Mouse (Mus musculus) gastrocnemius, postnatal 14 days (tissue): ENCODE measurements around the gene Rbms3. TPM values are rescaled to one million over a fixed set of nuclear protein-coding genes. Genes with fewer than 3 reads are reported as not detected.

Source experiments
- DNase-seq: peaks from one replicate; pipeline ENCODE4 v3.0.0; 2021; ENCODE audit warnings: mixed read lengths
- intact Hi-C: fragments of 180-260 bp; cut with DNase I; formaldehyde crosslinking; loops from one replicate; pipeline ENCODE4 v1.15.1; 2025; ENCODE audit warnings: low total_unique reads
- total RNA-seq, 2 experiments: library from RNA; stranded (reverse); gene quantifications; 2 replicates each; pipeline ENCODE4 v1.2.3; 2021

Gene Rbms3
- total RNA-seq, 2 experiments from 2014 or later: 14.3 to 17.7 TPM

DNA sequence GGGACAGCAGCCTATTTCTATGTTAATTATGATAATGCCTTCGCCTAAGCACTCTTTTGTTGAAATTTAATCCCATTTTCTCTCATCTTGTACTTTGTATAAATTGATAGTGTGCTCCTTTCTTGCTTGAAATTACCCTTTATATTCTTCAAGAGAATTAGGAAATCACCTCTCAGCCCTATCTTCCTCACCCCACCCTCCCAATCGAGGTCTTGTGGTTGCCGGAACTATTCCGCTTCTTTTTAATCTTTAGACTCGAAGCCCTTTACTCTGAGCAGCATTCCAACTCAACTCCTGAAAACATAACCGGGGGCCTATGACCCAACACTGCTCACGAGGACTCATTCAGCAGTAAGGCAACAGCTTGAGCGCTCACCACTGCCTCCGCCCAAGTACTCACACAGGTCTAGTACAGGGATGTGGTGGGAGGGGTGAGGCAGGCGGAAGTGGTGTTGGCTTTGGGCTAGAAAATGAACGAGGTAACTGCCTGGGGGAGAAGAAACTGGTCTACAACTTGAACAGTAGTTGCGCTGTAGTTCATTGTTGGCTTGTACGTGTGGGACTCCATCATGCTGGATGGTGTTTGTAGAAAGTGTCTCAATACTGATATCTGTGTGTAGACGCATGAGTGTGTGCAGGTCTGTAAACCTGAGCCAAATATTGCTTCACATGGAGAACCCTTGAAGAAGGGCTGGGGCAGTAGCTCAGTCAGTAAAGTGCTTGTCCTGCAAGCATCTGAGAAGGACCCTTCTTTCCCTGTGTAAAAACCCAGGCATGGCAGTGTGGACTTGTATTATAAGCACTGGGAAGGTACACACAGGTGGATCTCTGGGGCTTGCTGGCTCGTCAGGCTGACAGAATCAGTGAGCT is 331.8 kb downstream of the Rbms3 start:
- intact Hi-C loops: no loop called here
- DNase-seq: no peak

DNA sequence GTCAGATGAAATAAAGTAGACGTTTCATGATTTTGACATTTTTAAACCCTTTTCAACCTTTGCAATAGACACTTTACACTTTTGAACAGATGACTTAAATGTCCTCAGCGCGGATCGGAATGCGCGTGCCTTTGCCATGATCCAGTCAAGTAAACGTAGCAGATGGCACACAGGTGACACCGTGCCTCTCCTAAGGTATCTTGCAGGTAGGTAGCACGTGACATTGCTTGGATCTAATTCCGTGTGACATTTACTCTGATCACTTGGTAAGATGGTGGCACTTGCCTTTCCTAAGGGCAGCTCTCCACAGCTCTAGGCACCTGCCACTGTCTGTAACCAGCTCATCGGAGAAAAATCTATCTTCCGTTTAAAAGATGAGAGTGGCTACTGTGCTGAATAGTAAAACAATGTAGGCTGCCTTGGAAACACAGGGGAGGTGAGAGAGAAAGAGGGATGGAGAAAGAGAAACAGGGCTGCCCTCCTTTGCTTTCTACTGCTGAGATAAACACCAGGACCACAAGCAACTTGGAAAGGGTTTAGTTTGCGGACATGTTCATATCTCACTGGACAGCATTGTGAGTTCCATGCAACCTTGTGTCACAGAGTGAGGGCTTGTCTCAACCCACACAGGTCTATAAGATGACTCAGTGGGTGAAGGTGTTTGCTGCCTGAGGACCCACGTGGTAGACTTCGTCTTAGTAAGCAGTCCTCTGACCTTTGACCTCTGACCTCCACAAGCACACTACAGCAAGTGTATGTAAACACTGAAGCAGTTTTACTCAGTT is 338.5 kb downstream of the Rbms3 start:
- intact Hi-C loops: no loop called here
- DNase-seq: no peak

DNA sequence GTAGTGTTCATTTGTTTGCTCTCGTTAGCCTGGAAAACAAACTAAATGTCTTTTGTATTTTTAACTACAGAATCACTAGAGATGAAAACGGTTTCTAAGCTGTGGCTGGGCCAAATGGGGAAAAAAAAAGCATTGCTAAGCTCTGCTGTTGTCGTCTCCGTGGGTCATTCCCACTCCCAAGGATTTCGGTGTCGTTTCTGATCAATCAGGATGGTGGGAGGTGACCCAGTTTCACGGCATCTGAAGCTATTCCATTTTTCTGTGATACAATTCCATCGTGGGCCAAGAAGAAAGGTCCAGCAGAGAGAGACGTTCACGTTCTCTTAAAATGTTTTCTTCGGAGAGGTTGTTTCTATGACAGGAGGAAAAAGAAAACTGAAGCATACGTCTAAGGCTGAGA is 354.9 kb downstream of the Rbms3 start:
- no peak for DNase-seq
- intact Hi-C loops: no loop called here

DNA sequence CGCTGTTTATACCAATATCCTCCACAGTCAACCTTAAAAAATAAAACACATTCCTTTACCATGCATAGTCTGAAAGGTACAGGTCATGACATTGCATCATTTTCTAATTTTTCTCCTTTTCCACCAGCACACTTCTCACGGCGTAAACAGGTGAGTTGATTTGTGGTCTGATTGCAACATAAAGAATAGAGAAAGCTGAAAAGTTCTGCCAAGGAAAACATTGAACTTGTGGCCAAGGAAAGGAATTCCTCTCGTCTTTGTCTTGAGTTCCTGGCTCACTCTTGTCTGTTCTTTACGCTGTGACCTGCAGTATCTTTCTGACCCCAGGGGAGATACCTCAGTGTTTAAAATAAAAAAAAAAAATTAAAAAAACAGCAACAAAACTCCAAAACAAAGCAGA is 370.1 kb downstream of the Rbms3 start:
- DNase-seq: no peak
- intact Hi-C loops: no loop called here

DNA sequence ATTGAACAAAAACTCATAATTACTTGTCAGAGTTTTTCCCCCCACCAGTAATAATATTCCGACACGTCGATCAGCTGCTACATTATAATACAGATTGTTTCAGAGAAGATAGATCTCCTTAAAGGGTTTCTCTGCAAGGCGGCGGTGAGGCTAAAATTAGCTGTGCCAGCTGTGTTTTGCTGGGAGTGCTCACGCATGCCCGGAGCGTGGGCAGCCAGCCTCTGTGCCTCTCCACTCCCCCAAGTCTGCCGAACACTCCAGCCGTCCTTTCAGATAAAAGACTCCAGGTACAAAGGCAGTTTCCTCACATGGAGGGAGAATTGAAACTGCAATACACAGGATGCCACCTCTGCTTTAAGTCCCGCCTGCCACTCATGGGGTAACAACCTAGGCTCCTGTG is 376.4 kb downstream of the Rbms3 start:
- peak; percentile 38 for DNase-seq
- intact Hi-C loops: no loop called here

DNA sequence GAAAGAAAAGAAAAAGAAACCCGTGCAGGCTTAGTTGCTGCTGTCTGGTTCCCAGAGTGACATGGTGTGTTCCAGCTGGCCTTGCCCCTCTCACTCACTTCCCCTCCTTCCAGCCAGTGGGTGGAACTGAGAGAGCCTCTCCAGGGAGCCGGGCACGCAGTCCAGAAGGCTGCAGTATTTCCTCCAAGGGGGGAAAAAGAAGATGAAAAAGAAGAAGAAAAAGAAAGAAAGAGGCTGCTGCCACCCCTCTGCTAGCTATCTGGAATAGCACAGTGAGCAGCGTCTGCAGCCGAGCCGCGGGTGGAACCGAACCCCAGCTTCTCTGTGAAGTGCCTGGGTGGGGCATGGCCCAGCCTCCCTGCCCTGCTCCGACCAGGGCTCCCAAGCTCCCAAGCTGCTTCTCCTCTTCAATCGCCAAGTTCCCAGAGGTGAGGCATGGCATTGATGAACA is 377.3 kb downstream of the Rbms3 start:
- intact Hi-C loops: no loop called here
- DNase-seq: peak; percentile 73

DNA sequence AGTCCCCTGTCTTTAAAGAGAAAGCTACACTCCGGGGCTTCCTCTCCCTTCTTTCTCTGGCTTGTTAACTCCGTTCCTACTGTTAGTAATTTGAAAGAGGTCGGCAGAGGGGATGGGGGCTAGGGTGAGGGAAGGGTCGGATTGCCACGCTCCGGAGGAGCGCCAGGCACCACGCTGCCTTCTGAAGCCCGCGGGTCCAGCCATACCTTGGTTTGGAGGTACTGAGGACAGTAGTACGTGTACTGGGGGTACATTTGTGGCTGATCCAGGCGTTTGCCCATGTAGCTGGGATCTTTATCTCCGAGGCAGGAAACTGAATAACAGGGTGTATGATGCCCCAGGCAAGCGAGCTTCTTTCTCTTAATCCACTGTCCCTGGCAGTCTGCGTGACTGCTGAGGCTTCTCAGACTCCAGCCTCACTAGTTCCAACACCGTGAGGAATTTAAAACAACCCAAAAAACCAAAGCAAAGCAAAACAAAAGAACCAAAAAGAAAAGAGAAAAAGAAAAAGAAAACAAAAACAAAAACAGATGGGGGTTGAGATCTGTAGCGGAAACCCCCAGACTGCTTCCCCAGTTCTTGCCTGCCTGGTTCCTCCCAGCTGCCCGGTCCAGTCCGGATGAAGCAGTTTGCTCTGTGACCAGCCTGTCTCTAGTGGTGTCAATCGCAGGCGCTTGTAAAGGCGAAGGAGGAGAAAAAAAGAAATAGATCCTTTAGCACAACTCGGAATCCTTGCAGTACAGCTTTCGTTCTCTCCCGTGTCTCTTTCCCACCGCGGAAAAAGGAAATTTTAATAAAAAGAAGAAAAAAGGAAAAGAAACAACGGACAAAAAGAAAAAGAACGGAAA is 378.0 kb downstream of the Rbms3 start:
- intact Hi-C loops: no loop called here
- peak; percentile 44 for DNase-seq

DNA sequence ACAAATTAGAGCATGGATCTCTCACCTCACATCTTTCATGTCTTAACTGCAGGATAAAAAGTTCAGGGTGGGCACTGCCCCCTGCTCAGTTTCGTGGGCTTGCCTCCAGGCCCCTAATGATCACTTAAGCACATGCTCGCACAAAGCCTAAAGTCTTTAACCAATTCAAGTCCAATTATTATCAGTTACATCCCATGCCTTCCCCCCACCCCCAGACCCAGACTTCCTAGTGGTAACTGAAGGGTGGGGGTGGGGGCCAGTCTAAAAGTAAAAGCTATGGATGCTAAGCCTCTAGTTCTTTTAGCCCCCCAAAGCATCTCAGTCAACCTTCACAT is 378.9 kb downstream of the Rbms3 start:
- intact Hi-C loops: no loop called here
- DNase-seq: no peak

DNA sequence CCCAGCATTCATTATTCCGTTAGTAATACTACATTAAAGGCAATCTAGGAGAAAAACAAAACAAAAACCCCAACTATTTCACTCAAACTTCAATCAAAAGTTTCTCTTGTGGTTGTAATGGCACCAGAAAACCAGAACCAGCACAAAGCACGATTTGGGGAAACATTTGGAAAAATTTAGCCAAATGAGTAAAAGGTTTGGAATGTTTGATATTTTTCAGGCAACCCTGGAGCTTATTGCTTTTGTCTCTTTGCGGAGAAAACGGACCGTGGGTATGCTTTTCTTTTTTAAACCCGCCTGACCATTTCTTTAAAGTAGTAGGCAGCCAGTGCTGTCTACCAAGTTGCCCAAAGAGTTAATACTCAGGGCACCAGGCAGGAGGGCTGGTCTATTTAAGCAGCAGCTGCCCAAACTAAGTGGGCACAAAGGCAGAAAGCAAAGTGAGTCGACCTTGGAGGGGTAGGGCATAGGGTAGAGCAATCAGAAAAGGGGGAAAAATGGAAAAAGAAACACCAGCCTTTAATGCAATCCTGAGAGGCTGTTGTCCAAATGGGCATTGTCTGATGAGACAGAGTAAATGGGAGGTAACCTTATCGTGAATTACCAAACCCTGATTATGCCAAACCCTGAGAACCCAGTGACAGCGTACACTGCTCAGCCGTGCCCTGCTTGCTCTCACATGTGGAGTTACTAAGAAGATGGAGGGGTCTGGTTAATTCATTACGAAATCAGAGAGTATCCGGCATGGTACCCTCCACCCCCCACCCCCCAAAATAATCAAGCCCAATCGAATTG is 379.5 kb downstream of the Rbms3 start:
- intact Hi-C loops: no loop called here
- no peak for DNase-seq

DNA sequence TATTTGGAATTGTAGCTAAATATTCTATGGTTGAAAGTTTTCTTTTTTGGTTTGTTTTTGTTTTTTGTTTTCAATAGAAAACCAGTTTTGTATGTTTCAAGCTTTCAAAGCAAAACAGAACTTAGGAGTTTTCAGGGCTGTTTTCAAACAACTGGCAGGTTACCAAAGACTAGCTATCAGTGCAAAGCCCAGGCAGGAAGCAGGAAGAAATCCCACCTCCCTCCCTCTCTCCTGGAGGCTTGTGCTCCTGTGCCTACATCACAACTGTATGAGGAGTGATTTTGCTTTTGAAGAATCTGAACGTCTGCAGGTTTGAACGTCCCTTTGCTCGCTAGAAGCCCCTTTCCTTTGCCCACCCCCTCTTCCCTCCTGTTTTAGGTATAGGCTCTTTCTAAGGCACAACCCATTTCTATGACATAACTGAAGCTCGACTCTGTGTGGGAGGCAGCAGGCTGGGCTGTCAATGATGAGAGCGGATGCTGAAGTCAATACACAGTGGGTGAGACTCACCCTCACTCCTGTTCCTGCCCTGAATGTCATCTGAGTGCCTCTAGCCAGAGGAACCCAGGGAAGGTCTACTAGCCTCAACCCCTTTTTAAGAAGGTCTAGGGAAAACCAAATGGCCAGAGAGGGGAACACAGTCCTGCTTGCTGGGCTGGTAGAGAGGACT is 382.3 kb downstream of the Rbms3 start:
- intact Hi-C loops: no loop called here
- DNase-seq: no peak

DNA sequence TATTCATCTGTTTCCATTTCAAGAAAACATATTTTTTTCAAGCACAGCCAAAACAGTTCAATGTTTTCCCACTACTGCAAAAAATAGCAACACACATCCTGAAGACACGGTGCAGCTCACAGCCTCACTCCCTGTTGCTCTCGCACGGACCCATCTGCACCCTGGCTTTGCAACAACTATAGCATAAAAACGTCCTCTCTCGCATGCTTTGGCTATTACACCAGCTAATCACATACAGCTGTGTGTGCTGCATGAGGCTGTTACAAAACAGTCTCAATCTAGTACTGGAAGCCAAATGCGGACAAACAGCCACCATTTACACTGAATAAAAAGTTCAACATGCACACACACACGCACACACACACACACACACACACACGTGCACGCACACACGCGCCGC is 383.5 kb downstream of the Rbms3 start:
- DNase-seq: no peak
- intact Hi-C loops: no loop called here

DNA sequence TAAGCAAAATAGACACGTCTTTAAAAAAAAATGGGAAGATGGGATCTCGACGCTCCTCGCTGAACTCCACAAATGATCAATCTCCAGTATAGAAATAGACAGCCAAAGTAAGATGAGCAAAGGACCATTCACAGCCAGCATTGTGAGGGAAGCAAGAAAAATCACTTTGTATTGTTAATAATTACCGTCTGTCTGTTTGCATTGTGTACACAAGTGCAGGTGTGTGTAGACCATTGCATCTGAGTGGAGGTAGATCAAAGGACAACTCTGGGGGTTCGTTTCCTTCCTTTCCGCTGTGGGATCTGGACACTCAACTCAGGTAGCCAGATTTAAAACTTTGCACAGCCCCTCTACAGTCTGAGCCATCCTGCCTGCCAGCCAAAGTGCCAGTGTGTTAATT is 386.3 kb downstream of the Rbms3 start:
- intact Hi-C loops: no loop called here
- DNase-seq: no peak

DNA sequence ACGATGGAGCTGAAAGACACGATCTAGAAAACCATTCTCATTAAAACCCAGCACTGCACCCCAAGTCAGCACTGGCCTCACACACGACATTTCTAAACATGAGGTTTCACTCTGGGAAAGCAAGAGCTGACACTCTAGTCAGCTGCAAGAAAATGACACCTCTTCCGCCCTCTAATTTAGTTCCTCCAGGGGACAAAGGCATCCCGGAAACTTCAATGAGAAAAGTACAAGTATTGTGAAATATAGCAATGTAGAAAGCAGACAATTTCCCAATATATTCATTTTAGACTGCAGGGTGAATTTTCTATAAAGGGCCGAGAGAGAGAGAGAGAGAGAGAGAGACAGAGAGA is 395.0 kb downstream of the Rbms3 start:
- intact Hi-C loops: no loop called here
- DNase-seq: no peak

DNA sequence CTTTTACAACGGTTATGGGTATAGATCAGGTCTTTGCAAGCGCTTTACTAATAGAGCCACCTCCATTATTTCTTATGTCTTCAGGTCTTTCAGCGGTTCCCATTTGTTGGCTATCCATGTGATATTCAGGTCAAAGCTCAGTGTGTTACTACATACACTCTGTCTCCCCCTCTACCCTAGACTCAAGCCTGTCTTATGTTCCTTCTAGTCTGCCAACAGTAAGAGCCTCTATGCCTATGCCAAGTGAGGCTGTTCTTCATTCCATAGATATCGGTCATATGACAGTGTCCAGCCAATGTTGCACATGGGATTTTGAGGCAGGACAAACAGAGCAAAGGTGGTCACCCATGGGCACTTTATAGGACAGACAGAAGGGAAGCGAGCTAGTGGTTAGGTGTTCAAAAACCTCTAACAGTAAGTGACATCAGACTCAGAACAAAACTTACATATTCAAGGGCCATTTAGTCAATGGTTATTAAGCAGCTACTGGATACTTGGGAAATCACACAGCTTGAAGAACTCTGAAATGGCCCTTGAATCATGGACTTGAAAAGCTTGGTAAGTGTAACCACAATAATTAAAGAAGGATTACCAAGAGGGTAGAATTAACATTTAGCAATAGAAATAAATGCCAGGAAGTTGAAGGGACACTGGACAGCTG is 395.5 kb downstream of the Rbms3 start:
- no peak for DNase-seq
- intact Hi-C loops: no loop called here

DNA sequence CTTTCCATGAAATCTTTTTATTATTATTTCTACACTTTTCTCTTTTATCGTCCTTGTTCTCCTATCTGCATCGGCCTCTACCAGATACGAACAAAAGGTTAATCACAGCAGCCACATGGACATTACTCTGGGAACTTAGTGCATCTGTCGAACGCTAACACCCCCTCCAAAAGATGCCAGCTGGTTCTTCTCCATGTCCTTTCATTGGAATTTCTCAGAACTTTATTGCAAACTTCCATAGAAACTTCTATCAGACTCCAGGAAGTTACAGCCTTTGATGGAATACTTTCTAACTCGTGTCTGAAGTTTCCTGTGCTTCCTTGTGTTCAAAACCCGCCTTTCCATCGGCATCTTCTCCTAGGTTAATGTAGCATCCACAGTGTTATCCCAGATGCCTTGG is 407.0 kb downstream of the Rbms3 start:
- DNase-seq: no peak
- intact Hi-C loops: no loop called here

DNA sequence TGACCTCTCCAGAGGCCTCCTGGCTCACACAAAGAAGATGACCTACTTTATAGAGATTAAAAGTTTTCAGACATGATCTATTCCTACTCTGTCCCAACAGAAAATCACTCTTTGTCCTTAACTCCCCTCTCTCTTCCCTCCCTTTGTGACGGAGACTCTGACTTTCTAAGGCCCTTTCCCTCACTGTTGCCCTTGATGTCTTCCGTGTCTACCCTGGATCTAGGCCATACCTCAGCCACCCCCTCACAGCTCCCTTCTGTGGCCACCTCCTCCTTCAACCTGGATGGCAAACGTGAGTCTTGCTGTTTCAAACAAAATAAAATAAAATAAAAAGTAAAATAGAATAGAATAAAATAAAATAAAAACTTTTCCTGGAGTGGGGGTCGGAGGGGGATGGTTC is 408.2 kb downstream of the Rbms3 start:
- no peak for DNase-seq
- intact Hi-C loops: no loop called here

DNA sequence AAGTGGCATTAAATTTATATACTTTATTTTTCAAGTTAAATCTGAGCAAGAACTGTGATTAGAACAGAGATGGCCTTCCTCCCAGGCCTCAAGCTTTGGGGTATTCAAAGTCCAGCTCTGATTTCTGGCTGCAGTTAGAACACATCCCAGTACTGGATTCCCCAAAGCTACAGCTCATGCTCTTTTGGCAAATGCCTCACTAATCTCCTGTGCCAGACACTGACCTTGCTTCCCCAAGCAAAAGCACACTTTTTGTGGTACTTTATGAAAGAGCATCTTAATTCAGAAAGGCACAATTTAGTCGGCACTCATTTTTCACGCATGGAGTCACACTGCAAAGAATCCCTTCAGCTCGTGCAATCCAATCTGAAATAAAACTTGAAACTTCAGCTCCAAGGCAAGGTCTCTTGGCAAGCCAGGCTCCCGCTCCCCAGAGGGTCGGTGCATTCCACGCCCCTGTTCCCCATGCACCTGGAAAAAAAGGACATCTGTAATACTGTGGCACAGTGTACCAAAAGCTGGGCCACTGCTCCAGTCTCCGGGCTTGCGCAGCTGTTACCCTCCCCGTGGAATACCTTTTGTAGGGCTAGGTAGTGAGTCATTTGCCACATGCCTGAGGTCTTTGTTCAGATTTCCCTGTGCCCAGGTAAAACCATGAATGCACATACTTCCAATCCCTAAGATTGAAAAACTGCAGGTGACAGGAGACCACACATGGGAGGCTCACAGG is 413.5 kb downstream of the Rbms3 start:
- no peak for DNase-seq
- intact Hi-C loops: no loop called here

DNA sequence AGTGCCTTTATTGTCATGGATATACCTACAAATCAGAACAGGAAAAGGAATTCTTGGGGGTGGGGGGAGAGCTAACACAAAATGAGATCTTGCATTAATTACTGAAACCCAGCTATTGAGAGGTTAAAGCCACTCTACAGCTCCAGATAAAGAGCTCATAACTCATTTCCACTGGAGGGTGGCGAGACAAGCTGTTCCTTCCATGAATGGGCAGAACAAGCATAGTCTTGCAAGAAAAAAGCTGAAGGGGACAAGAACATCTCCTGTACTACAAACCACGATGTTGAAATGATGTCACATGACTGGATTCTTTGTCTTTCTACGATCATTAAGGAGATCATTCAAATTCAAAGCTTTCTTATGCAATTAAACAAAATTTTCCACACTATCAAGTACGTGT is 417.7 kb downstream of the Rbms3 start:
- intact Hi-C loops: no loop called here
- DNase-seq: no peak
